Mouse (Mus musculus) cerebellum, adult 18-20 months (tissue): Measurements from ENCODE around the gene Stag1.
"Not testable (repeated sequence)": the region's sequence is repeated elsewhere in the genome, so short reads cannot be mapped to it uniquely, and the experiment has no call there.

Source experiments
- DNase-seq, 2 experiments: peaks; one replicate each; pipeline ENCODE4 v3.0.0; 2021

Gene Stag1

DNA sequence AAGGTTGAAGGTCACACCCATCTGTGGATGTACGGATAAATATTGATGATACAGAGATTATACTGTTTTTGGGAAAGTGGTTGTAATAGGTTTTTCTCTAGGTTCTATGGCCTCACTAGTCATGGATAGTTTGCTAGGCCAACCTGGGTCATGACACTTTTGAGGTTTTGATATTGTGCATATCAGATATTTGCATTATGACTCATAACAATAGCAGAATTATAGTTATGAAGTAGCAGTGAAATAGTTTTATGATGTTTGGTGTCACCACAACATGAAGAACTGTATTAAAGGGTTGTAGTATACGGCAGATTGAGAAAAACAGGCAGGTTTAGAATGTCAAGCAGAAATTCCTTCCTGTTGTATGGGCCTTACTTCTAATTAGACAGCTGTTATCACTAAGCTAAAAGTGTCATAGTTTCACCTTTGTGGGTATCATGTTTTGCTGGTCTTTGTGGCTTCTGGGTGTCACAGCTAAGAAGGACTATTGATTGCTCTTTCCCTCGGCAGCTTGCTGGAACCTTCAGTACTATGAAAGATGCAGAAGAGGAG, 92.2 kb downstream of the Stag1 start:
- no peak for DNase-seq

DNA sequence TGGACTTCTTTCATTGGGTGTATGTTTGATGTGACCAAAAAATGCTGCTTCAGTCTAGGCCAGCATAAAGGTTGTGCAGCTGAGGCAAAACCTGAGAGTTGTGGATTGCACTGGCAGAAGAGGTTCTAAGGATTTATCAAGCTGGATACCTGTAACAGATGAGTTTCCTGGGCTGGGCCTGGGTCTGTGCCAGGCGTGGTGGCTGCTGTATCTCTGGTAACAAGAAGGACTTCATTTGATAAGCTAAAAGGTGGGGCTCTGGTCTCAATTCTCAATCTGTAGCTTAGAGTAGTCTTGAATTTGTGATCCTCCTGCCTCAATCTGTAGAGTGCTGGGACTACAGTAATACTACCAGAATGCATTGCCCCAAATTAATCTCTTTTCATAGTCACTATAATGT, 94.6 kb downstream of the Stag1 start:
- peak in 1 of 2 experiments; percentile 29 for DNase-seq

DNA sequence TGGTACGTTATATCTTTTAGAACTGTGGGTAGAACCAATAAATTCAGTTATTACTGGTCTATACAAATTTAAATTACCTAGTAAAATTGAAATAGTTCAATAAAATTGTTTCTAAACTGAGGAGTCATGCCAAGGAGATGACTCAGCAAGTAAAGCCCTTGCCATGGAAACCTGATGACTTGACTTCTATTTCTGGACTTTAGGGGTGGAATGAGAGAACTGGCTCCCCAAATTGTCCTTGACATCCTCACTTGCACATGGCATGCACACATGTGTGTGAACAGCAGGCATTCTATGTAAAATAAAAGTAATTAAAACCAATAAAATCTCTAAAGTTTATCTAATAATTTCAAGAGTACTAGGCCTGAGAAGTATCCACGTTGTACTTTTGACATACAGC, 98.9 kb downstream of the Stag1 start:
- DNase-seq, result no peak

DNA sequence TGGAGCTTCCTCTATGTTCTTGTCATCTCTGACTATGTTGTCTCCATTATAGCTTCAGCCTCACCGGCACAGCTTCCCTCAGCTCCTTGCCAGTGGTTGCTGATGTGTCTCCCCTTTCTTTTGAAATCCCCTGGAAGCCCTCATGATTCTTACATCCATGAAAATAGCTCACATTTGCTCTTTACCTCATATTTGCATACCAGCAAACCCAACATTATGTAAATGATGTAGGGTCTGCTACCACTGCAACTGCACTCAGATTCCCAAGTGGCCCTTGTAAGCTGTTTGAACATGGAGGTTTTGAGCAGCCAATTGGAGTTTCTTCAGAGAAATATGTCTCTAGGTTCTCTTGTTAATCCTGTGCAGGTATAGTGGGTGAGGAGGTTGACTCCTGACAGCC, 110.0 kb downstream of the Stag1 start:
- DNase-seq, result no peak

- DNase-seq, result peak in 1 of 2 experiments; percentile 37
Observed at GRCm38 (mm10) chr9:100711665-100712064, 114.1 kb downstream of the Stag1 start.

GRCm38 (mm10) chr9:100724832-100725231, 127.2 kb downstream of the Stag1 start:
- DNase-seq, result not testable (repeated sequence)

- DNase-seq, result no peak
Observed at GRCm38 (mm10) chr9:100731839-100732238, 134.2 kb downstream of the Stag1 start.

GRCm38 (mm10) chr9:100733907-100734440, 136.4 kb downstream of the Stag1 start:
- no peak for DNase-seq

- DNase-seq, result no peak
Observed at GRCm38 (mm10) chr9:100735993-100736645, 138.5 kb downstream of the Stag1 start.

DNA sequence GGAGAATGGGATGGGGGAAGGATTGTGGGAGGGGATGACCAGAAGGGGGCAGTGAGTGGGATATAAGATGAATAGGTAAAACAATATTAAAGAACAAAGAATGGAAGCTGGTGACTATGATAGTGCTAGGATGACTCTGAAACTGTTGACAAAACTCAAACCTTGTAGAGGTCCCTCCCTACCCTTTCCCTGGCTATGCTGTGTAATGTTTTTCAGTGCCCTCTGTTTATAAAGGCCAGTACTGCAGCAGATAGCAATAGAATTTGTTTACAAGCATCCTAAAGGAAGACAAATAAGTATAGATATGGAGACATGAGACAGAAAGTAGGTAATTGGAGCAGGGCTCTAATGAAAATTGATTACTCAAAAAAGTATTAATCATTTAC, 139.0 kb downstream of the Stag1 start:
- DNase-seq, result no peak

DNA sequence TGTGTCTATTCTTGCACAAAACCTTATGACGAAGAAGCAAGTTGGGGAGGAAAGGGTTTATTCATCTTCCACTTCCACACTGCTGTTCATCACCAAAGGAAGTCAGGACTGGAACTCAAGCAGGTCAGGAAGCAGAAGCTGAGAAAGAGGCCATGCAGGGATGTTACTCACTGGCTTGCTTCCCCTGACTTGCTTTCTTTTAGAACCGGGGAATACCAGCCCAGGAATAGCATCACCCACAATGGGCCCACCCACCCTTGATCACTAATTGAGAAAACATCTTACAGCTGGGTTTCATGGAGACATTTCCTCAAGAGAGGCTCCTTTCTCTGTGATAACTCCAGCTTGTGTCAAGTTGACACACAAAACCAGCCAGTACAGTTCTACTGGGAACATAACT, 179.6 kb downstream of the Stag1 start:
- not testable (repeated sequence) for DNase-seq

- DNase-seq, result no peak
Observed at GRCm38 (mm10) chr9:100865984-100866383, 268.4 kb downstream of the Stag1 start.

DNA sequence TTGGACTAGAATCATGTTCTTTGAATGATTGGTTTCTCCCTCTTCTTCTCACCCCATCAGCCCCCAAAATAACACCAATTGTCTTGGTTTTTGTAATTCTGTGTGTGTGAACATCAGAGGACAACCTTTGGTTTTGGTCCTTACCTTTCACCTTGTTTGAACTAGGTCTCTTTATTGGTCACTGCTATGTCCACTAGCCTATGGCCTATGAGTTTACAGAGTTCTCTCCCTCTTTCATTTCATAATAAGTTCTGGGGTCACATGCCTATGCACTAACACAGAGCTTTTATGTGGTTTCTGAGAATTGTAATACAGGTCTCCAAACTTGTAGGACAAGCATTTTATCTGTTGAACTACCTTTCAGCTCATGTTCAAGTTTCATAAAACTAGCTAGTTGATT, 272.0 kb downstream of the Stag1 start:
- DNase-seq, result no peak

DNA sequence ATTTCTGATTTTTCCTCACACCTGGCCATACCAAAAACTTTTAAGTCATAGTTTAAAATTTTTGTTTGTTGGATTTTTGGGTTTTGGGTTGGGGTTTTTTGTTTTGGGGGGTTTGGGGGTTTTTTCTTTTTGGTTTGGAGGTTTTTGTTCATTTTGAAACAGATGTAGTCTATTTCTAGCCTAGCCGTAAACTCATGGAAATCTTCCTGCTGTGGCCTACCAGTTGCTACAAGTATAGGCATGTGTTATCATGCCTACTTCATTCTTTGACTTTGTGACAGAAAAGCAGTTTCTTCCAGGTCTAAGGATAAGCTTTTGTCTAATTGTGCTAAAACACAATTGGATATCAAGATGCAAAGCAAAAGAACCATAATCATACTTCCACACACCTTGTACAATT, 298.5 kb downstream of the Stag1 start:
- no peak for DNase-seq

- peak; percentile 14 to 16 for DNase-seq
Observed at GRCm38 (mm10) chr9:100898042-100898441, 300.4 kb downstream of the Stag1 start.

DNA sequence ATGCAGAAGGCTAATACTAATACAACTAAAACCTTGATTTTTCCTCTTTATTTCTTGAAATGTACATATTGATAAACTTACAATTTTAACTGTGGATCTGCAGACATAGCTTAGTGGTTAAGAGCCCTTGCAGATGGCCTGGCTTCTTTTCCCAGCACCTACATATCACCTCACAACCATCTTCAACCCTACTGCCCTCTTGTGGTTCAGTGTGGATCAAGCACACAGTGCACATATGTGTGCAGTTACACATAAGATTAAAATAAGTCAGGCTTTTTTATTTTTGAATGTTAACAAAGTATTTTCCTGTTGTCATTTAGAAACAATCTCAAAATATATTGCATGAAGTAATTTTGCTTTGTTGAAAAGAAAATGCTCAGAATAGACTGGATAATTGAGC, 312.8 kb downstream of the Stag1 start:
- DNase-seq, result no peak

GRCm38 (mm10) chr9:100917111-100917510, 319.5 kb downstream of the Stag1 start:
- peak; percentile 67 to 78 for DNase-seq

- DNase-seq, result no peak
Observed at GRCm38 (mm10) chr9:100926629-100927028, 329.0 kb downstream of the Stag1 start.

DNA sequence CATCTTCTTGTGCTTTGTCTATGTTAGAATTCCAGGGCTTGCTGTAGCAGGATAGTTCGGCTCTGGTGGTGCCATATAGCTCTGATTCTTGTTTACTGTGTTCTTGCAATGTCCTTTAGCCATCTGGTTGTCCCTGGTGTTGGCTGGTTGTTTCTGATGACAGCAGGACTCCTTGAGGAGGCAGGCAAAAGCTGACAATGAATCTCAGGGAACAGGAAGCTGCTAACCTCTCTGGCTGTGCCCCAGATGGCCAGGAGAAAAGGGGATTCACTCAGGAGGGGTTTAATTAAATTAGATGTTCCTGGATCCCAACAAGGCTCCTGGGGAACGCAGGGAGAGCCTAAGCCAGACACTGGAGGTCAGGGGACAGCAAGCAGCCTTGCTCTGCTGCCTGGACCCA, 344.4 kb downstream of the Stag1 start:
- peak; percentile 85 to 92 for DNase-seq

DNA sequence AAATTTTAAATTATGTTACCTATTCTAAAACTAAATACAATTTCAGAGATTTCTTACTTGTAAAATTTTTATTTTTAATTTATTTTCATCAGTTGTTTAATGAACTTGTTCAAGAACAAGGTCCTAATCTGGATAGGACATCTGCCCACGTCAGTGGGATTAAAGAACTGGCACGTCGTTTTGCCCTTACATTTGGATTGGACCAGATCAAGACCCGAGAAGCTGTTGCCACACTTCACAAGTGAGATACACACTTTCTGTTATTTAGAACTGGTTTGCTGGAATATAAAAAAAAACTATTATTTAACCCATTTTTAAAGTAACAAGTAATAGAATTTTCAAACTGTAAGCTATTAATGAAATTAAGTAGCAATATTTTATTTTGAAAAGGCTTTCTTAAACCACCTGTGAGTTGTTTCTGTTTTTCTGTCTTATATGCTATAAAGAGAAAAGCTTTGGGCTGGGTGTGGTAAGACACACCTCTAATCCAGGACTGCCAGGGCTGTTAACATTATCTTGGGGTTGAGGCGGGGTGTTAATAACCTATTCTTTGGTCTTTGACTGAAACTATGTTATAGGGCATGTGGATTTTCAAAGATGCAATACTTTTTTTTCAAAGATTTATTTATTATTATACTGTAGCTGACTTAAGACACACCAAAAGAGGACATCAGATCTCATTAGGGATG, 347.2 kb downstream of the Stag1 start:
- DNase-seq, result no peak

DNA sequence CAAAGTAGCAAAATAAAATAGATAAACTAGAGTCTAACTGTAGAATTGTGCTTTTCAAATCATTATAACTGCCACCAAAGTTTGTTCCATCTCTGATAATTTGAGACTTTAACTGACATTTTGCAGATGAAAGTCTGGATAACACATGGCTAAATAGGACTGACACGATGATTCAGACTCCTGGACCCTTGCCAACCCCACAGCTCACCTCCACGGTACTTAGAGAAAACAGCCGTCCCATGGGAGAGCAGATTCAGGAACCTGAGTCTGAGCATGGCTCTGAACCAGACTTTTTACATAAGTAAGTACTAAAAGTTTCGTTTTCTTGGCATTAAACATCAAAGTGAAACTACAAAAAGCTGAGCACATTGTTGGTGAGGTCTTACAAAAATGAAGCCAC, 353.9 kb downstream of the Stag1 start:
- peak; percentile 77 to 79 for DNase-seq

- DNase-seq, result no peak
Observed at GRCm38 (mm10) chr9:100962903-100963427, 365.4 kb downstream of the Stag1 start.

GRCm38 (mm10) chr9:100963428-100963912, 365.9 kb downstream of the Stag1 start:
- DNase-seq, result no peak

DNA sequence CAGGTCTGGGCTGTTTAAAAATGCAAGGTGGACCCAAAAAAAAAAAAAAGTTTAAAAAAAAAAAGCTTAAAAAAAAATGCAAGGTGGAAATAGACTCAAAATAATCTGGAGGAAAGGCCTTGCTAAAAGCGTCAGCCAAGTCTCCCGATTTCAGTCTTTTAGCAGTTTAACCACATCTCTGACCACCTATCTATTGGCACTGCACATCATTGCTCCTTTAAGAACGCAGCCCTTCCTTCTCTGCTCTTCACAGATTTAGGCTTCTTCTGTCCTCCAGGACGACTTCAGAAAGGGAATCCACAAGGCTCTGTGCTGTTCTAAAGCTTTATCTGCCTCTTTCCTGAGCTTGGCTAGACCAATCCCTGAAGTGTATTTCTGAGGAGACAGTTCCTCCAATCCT, 366.5 kb downstream of the Stag1 start:
- DNase-seq, result no peak
